Mouse (Mus musculus) myocyte (in vitro differentiated cells): ENCODE data around the gene Sfta2.

Source experiments
- CEBPB ChIP-seq: IDR thresholded peaks from 2 replicates; pipeline ENCODE4 v1.6.1; 2011; ENCODE audit warnings: mild to moderate bottlenecking, moderate library complexity; ENCODE audit not compliant: poor library complexity, insufficient read depth, severe bottlenecking
- E2F4 ChIP-seq: IDR thresholded peaks from one replicate; pipeline ENCODE4 v1.6.1; 2011; ENCODE audit warnings: mild to moderate bottlenecking, control low read depth, moderate library complexity; ENCODE audit not compliant: insufficient read depth
- MAX ChIP-seq: IDR thresholded peaks from one replicate; pipeline ENCODE4 v1.6.1; 2011; ENCODE audit warnings: low read depth, mild to moderate bottlenecking, control low read depth
- MYOG ChIP-seq, 3 experiments: IDR thresholded peaks; one replicate each; pipeline ENCODE4 v1.6.1; 2011; ENCODE audit warnings: control low read depth in 2 of 3, low read depth in 2 of 3, mild to moderate bottlenecking in 2 of 3; ENCODE audit not compliant: insufficient read length in 2 of 3, control insufficient read depth in 1 of 3, insufficient read depth in 1 of 3
- POLR2A ChIP-seq: IDR thresholded peaks from one replicate; pipeline ENCODE4 v1.6.1; 2011; ENCODE audit warnings: low read depth, mild to moderate bottlenecking, control low read depth, moderate library complexity; ENCODE audit not compliant: insufficient read length
- POLR2AphosphoS2 ChIP-seq: IDR thresholded peaks from one replicate; pipeline ENCODE4 v1.6.1; 2011; ENCODE audit warnings: low read depth, control low read depth; ENCODE audit not compliant: insufficient read length
- SRF ChIP-seq: IDR thresholded peaks from one replicate; pipeline ENCODE4 v1.6.1; 2011; ENCODE audit warnings: low read depth; ENCODE audit not compliant: control insufficient read depth, insufficient read length
- TCF12 ChIP-seq: IDR thresholded peaks from one replicate; pipeline ENCODE4 v1.6.1; 2011; ENCODE audit warnings: mild to moderate bottlenecking, control low read depth; ENCODE audit not compliant: poor library complexity, insufficient read depth, severe bottlenecking
- USF1 ChIP-seq: IDR thresholded peaks from one replicate; pipeline ENCODE4 v1.6.1; 2011; ENCODE audit warnings: low read depth, mild to moderate bottlenecking, control low read depth, moderate library complexity

- no peak for TF ChIP-seq POLR2AphosphoS2
- TF ChIP-seq E2F4 = no peak
- TF ChIP-seq POLR2A = no peak
- no peak for TF ChIP-seq MYOG (IDR thresholded peaks at IDR 0.05; ENCODE audit: control insufficient read depth in 1 of 3, insufficient read depth in 1 of 3, insufficient read length in 2 of 3, low read depth in 2 of 3)
- no peak for TF ChIP-seq USF1
- TF ChIP-seq MAX = no peak
- TF ChIP-seq CEBPB = no peak
- no peak for TF ChIP-seq SRF
- no peak for TF ChIP-seq TCF12
Observed at GRCm38 (mm10) chr17:35578211-35578610, 23.1 kb upstream of the Sfta2 start.
